25 mouse cellular contexts compared by ENCODE assay signal in the genomic region with DNA sequence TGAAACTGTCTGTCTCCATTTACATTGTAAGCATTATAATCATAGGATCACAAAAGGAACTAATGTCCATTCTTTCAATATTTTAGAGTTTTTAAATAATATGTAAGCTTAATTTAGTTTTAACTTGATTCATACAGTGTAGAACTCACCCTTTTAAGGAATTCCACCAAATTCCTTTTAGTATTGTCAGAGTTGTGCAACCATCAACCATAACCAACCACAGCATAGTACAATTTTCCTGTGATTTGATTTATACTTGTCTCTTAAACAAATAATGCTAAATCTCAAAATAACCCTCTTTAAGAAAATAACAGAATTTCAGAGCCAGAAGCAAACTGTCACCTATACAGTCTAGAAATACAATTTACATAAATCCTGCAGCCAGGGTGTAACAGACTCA.
DNase-seq lines count a peak whose midpoint lies in the region; ATAC-seq lines count a peak whose summit lies in the region.
"Had no signal": no experiment of that assay in that cellular context is flagged by ENCODE, and none has a peak within 500 bp of the region (broad histone marks: within the 10 kb centered on the region; RNA-seq: fewer than 3 reads in every experiment).

No protein-coding gene starts in this region.

- H3K4me2 ChIP-seq in embryonic facial prominence, embryonic 12.5 days (replicated peaks), result no peak overlapping the region
- H3K4me2 ChIP-seq in embryonic facial prominence, embryonic 15.5 days (replicated peaks), result no peak overlapping the region
- no peak overlapping the region for H3K4me2 ChIP-seq in hindbrain, embryonic 16.5 days (ENCODE audit: low read length)
- H3K4me2 ChIP-seq: heart, embryonic 13.5 days; hindbrain, embryonic 14.5 days had no signal

- no peaks in the 10 kb centered on the region for H3K27me3 ChIP-seq in embryonic facial prominence, embryonic 12.5 days
- H3K27me3 ChIP-seq in embryonic facial prominence, embryonic 10.5 days (replicated peaks; ENCODE audit: low read depth, poor library complexity, severe bottlenecking), result no peaks in the 10 kb centered on the region
- no peaks in the 10 kb centered on the region for H3K27me3 ChIP-seq in embryonic facial prominence, embryonic 15.5 days
- H3K27me3 ChIP-seq in hindbrain, embryonic 16.5 days (replicated peaks; ENCODE audit: control insufficient read depth, insufficient read depth, low read length), result no peaks in the 10 kb centered on the region
- H3K27me3 ChIP-seq: heart, embryonic 13.5 days had no signal

- ATAC-seq in embryonic facial prominence, embryonic 12.5 days (ENCODE audit: insufficient number of reproducible peaks, insufficient read depth, low FRiP score, low TSS enrichment), result no peak
- no peak for ATAC-seq in embryonic facial prominence, embryonic 15.5 days (ENCODE audit: insufficient number of reproducible peaks, low FRiP score, low TSS enrichment, low read depth)
- no peak for ATAC-seq in hindbrain, embryonic 16.5 days
- ATAC-seq: forebrain, embryonic 14.5 days; forebrain, postnatal 0 days; intestine, postnatal 0 days had no signal

- H3K27ac ChIP-seq in embryonic facial prominence, embryonic 12.5 days, result 0 out of 2 replicates have a peak overlapping the region, but pooled peaks have one; percentile 13
- no peak overlapping the region for H3K27ac ChIP-seq in embryonic facial prominence, embryonic 10.5 days (replicated peaks)
- H3K27ac ChIP-seq in embryonic facial prominence, embryonic 15.5 days (replicated peaks), result peak overlapping the region; percentile 40
- no peak overlapping the region for H3K27ac ChIP-seq in hindbrain, embryonic 16.5 days (ENCODE audit: low read depth, low read length)
- H3K27ac ChIP-seq: gastrocnemius, adult 2 months; heart, embryonic 10.5 days; heart, embryonic 13.5 days; hindbrain, embryonic 14.5 days had no signal

- H3K9me3 ChIP-seq in embryonic facial prominence, embryonic 12.5 days, result no peaks in the 10 kb centered on the region
- no peaks in the 10 kb centered on the region for H3K9me3 ChIP-seq in embryonic facial prominence, embryonic 10.5 days
- no peaks in the 10 kb centered on the region for H3K9me3 ChIP-seq in embryonic facial prominence, embryonic 15.5 days (replicated peaks)
- H3K9me3 ChIP-seq in hindbrain, embryonic 16.5 days (ENCODE audit: control insufficient read depth, low read length), result no peaks in the 10 kb centered on the region
- H3K9me3 ChIP-seq: heart, embryonic 10.5 days; heart, embryonic 13.5 days had no signal

- H3K36me3 ChIP-seq in embryonic facial prominence, embryonic 12.5 days, result no peaks in the 10 kb centered on the region
- no peaks in the 10 kb centered on the region for H3K36me3 ChIP-seq in embryonic facial prominence, embryonic 10.5 days (replicated peaks)
- H3K36me3 ChIP-seq in embryonic facial prominence, embryonic 15.5 days, result no peaks in the 10 kb centered on the region
- no peaks in the 10 kb centered on the region for H3K36me3 ChIP-seq in hindbrain, embryonic 16.5 days (ENCODE audit: control insufficient read depth, insufficient read depth, low read length)
- H3K36me3 ChIP-seq: heart, embryonic 10.5 days; heart, embryonic 13.5 days had no signal

- H3K9ac ChIP-seq in embryonic facial prominence, embryonic 12.5 days, result no peak overlapping the region
- no peak overlapping the region for H3K9ac ChIP-seq in embryonic facial prominence, embryonic 15.5 days
- no peak overlapping the region for H3K9ac ChIP-seq in hindbrain, embryonic 16.5 days (ENCODE audit: low read depth, low read length)
- H3K9ac ChIP-seq: forebrain, postnatal 0 days; heart, embryonic 13.5 days; hindbrain, embryonic 14.5 days had no signal

- H3K4me3 ChIP-seq in embryonic facial prominence, embryonic 12.5 days, result no peak overlapping the region
- H3K4me3 ChIP-seq in embryonic facial prominence, embryonic 10.5 days, result no peak overlapping the region
- no peak overlapping the region for H3K4me3 ChIP-seq in embryonic facial prominence, embryonic 15.5 days (replicated peaks)
- H3K4me3 ChIP-seq in hindbrain, embryonic 16.5 days (ENCODE audit: low read length), result no peak overlapping the region
- H3K4me3 ChIP-seq: gastrocnemius, adult 2 months; heart, embryonic 10.5 days; heart, embryonic 13.5 days had no signal

- peaks cover 6% of the 10 kb centered on the region; the same call in 1 of the 2 replicates for H3K4me1 ChIP-seq in embryonic facial prominence, embryonic 12.5 days
- peaks cover 5% of the 10 kb centered on the region for H3K4me1 ChIP-seq in embryonic facial prominence, embryonic 10.5 days
- H3K4me1 ChIP-seq in embryonic facial prominence, embryonic 15.5 days, result no peaks in the 10 kb centered on the region
- no peaks in the 10 kb centered on the region for H3K4me1 ChIP-seq in hindbrain, embryonic 16.5 days (ENCODE audit: control insufficient read depth, insufficient read depth, low read depth, low read length)

- no peak for DNase-seq in embryonic facial prominence, embryonic 10.5 days (ENCODE audit: low spot score)
- peak; percentile 62 for DNase-seq in NIH3T3 (ENCODE audit: low read depth)
- no peak for DNase-seq in lung, postnatal 10 days
- DNase-seq in thymus, adult 18-20 months, result no peak
- DNase-seq in adrenal gland, postnatal 25 days, result no peak
- DNase-seq: adrenal gland, adult 2 months; adrenal gland, postnatal 14 days; cerebellum, adult 18-20 months; cerebellum, adult 9-10 months; cerebellum, postnatal 14 days; forebrain, postnatal 0 days; gastrocnemius, adult 2 months; gastrocnemius, postnatal 14 days; heart, adult 18-20 months; heart, postnatal 14 days; heart, postnatal 4 days; kidney, adult 2 months had no signal

Comparison
In these comparisons a context has a peak if more than half of its experiments do, and no peak if none do; other contexts are left out.
1. H3K27ac ChIP-seq: peak in embryonic facial prominence, embryonic 12.5 days (single experiment) and embryonic facial prominence, embryonic 15.5 days (single experiment); none in embryonic facial prominence, embryonic 10.5 days (single experiment) and hindbrain, embryonic 16.5 days (single experiment).